Mouse (Mus musculus): ENCODE results near the gene Ppp6c. TPM values are rescaled to one million over a fixed set of nuclear protein-coding genes. Genes with fewer than 3 reads are reported as not detected.

The Ppp6c gene
- polyA plus RNA-seq (2015; fragmentation: Nextera tagmentation; extraction: Ambion mirVana), result 54.4 and 79.9 TPM in 2 replicates

GRCm38 (mm10) chr2:39226019-39226640, at the start of gene Ppp6c:
Gene Ppp6c (minus strand): TSS chr2:39226451.

DNA sequence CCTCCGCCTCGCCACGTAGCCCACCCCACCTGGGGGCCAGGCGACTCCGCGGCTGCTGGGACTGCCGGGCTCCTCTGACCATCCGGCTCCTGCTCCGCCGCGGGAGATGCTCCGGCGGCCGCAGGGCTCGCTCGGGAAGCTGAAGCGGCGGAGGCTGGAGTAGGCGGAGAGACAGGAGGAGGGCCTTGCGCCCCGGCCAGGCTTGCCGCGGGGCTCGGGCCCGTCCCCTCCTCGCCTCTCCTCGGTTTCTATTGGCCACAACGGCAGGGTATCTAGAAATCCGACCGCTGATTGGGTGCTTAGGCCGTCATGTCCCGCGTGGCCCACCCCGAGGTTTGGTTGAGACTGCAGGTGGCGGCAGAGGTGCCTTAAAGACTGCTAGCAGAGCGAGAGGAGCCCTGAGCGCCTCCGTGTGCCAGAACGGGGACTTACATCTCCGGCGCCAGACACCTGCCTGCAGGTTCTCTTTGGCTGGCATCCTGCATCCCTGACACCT, 35.6 kb downstream of the Ppp6c start, which contains the start of gene Scai:
Gene Scai, minus strand, starts transcription at position 174 of the 496 bp plus-strand sequence.

Other genes with a start within 250 kb of the Ppp6c start
- 0.85 and 1.2 TPM in 2 replicates for gene Wdr38, start 229.0 kb downstream of the Ppp6c start, polyA plus RNA-seq (2015; fragmentation: Nextera tagmentation; extraction: Ambion mirVana)
- 126 and 138 TPM in 2 replicates for gene Arpc5l, start 221.1 kb downstream of the Ppp6c start, polyA plus RNA-seq (2015; fragmentation: Nextera tagmentation; extraction: Ambion mirVana)
- gene Rpl35, start 220.8 kb downstream of the Ppp6c start, polyA plus RNA-seq (2015; fragmentation: Nextera tagmentation; extraction: Ambion mirVana), result 1,307 and 2,501 TPM in 2 replicates
- 12.5 and 18.2 TPM in 2 replicates for gene Golga1, start 160.9 kb downstream of the Ppp6c start, polyA plus RNA-seq (2015; fragmentation: Nextera tagmentation; extraction: Ambion mirVana)
- 3.9 and 4.5 TPM in 2 replicates for gene Scai, start 35.7 kb downstream of the Ppp6c start, polyA plus RNA-seq (2015; fragmentation: Nextera tagmentation; extraction: Ambion mirVana)